9 mouse cellular contexts compared by ENCODE assay signal in genomic region chr1:79626140-79626539, GRCm38 (mm10). TPM values are rescaled to one million over a fixed set of nuclear protein-coding genes. Genes with fewer than 3 reads are reported as not detected.
DNase-seq lines count a peak whose midpoint lies in the region; ATAC-seq and TF ChIP-seq lines count a peak whose summit lies in the region.
"Had no signal": no experiment of that assay in that cellular context is flagged by ENCODE, and none has a peak within 500 bp of the region (broad histone marks: within the 10 kb centered on the region; RNA-seq: fewer than 3 reads in every experiment).

No protein-coding gene starts in this region.

- TF ChIP-seq CTCF in cortical plate, adult 2 months (IDR thresholded peaks at IDR 0.05; ENCODE audit: extremely low read depth, insufficient read depth, low read length), result 0 out of 2 replicates have a peak, but pooled peaks have one; percentile 11

- H3K4me2 ChIP-seq in limb, embryonic 11.5 days (ENCODE audit: low read depth, severe bottlenecking), result no peak overlapping the region
- H3K4me2 ChIP-seq: forebrain, embryonic 13.5 days had no signal

- H3K4me3 ChIP-seq in limb, embryonic 11.5 days (ENCODE audit: low read depth, low read length), result no peak overlapping the region
- no peak overlapping the region for H3K4me3 ChIP-seq in limb, embryonic 10.5 days
- no peak overlapping the region for H3K4me3 ChIP-seq in cortical plate, adult 2 months (ENCODE audit: insufficient read depth, low read length)
- H3K4me3 ChIP-seq: forebrain, embryonic 13.5 days had no signal

- 64% methylated on average over 4 of the region's 4 CpGs for WGBS in limb, embryonic 11.5 days
- WGBS in limb, embryonic 10.5 days, result 58% methylated on average over 4 of the region's 4 CpGs

- no peak overlapping the region for H3K9ac ChIP-seq in limb, embryonic 11.5 days (ENCODE audit: low read length)
- H3K9ac ChIP-seq: forebrain, embryonic 13.5 days had no signal

- peak; percentile 16 for DNase-seq in adrenal gland, postnatal 14 days
- no peak for DNase-seq in adrenal gland, adult 18-20 months (ENCODE audit: low spot score in 2 of 2)
- peak; percentile 49 for DNase-seq in limb, embryonic 11.5 days (ENCODE audit: low spot score)
- DNase-seq in limb, embryonic 10.5 days (ENCODE audit: low spot score), result no peak
- peak; percentile 66 for DNase-seq in lung, postnatal 36 days
- no peak for DNase-seq in left cerebral cortex, adult 8-10 months (ENCODE audit: low spot score in 2 of 2)
- no peak for DNase-seq in neural tube, embryonic 10.5 days (ENCODE audit: extremely low spot score, low spot score)

- no peaks in the 10 kb centered on the region for H3K36me3 ChIP-seq in limb, embryonic 11.5 days (ENCODE audit: control insufficient read depth, insufficient read depth, low read length)
- H3K36me3 ChIP-seq in limb, embryonic 10.5 days, result no peaks in the 10 kb centered on the region

- no peak for ATAC-seq in limb, embryonic 11.5 days (ENCODE audit: insufficient number of reproducible peaks, low FRiP score, low TSS enrichment, low read depth)
- ATAC-seq: forebrain, embryonic 13.5 days had no signal

- no peak overlapping the region for H3K27ac ChIP-seq in limb, embryonic 11.5 days (replicated peaks; ENCODE audit: low read depth, low read length)
- no peak overlapping the region for H3K27ac ChIP-seq in limb, embryonic 10.5 days
- H3K27ac ChIP-seq in cortical plate, adult 2 months (ENCODE audit: insufficient read depth, low read length), result no peak overlapping the region
- H3K27ac ChIP-seq: forebrain, embryonic 13.5 days had no signal

- TF ChIP-seq POLR2A in cortical plate, adult 2 months (IDR thresholded peaks at IDR 0.05; ENCODE audit: extremely low read depth, insufficient read depth, low read length), result no peak

- no peaks in the 10 kb centered on the region for H3K9me3 ChIP-seq in limb, embryonic 11.5 days (ENCODE audit: control insufficient read depth, low read length)
- no peaks in the 10 kb centered on the region for H3K9me3 ChIP-seq in limb, embryonic 10.5 days (replicated peaks)
- H3K9me3 ChIP-seq: forebrain, embryonic 13.5 days had no signal

- H3K4me1 ChIP-seq in limb, embryonic 11.5 days (ENCODE audit: control insufficient read depth, insufficient read depth, low read length), result no peaks in the 10 kb centered on the region
- H3K4me1 ChIP-seq in limb, embryonic 10.5 days, result no peaks in the 10 kb centered on the region
- H3K4me1 ChIP-seq in cortical plate, adult 2 months (ENCODE audit: control insufficient read depth, insufficient read depth, low read length), result no peaks in the 10 kb centered on the region
- H3K4me1 ChIP-seq: forebrain, embryonic 13.5 days had no signal

- H3K27me3 ChIP-seq in limb, embryonic 11.5 days (ENCODE audit: control insufficient read depth, insufficient read depth, low read length), result no peaks in the 10 kb centered on the region
- H3K27me3 ChIP-seq in limb, embryonic 10.5 days (ENCODE audit: low read depth, poor library complexity, severe bottlenecking), result no peaks in the 10 kb centered on the region
- H3K27me3 ChIP-seq: forebrain, embryonic 13.5 days had no signal

RNA-seq across cellular contexts. Expression of gene Ap1s3, which starts 45.6 kb away (rescaled TPM):
- 0.67 and 2.2 TPM in 2 replicates for total RNA-seq in adrenal gland, postnatal 14 days (2021)
- 1 to 10 TPM; 1.1 to 1.4 TPM for total RNA-seq in adrenal gland, adult 18-20 months (2021)
- polyA plus RNA-seq in limb, embryonic 11.5 days (2014; fragmentation: Nextera tagmentation; extraction: Ambion mirVana), result 0.67 and 0.88 TPM in 2 replicates
- 0.33 and 0.99 TPM in 2 replicates for polyA plus RNA-seq in limb, embryonic 10.5 days (2016; fragmentation: Nextera tagmentation; extraction: Ambion mirVana)
- polyA plus RNA-seq in cortical plate, adult 2 months (2012; rRNA removed), result 1.9 and 2.0 TPM in 2 replicates
- total RNA-seq in left cerebral cortex, adult 8-10 months (2022), result 1 to 10 TPM; 2.2 to 5.1 (median 4.3) TPM

Comparison
In these comparisons a context has a peak if more than half of its experiments do, and no peak if none do; other contexts are left out.
1. DNase-seq: peak in adrenal gland, postnatal 14 days (single experiment), limb, embryonic 11.5 days (single experiment) and lung, postnatal 36 days (single experiment); none in adrenal gland, adult 18-20 months (0 of 2), limb, embryonic 10.5 days (single experiment), left cerebral cortex, adult 8-10 months (0 of 2) and neural tube, embryonic 10.5 days (single experiment).